Mouse (Mus musculus) hindbrain, embryonic 14.5 days (tissue): ENCODE results near the gene Tcn2. TPM values are rescaled to one million over a fixed set of nuclear protein-coding genes. Genes with fewer than 3 reads are reported as not detected.
"Not testable (repeated sequence)": the region's sequence is repeated elsewhere in the genome, so short reads cannot be mapped to it uniquely, and the experiment has no call there.

ENCODE experiments used
- ATAC-seq: fragments of 200-750 bp; cut with Nextera tagmentation; 2 replicates; pipeline ENCODE4 v1.8.0; 2017; ENCODE audit warnings: moderate number of reproducible peaks, mild to moderate bottlenecking, moderate TSS enrichment, moderate library complexity; ENCODE audit not compliant: low FRiP score
- DNase-seq: peaks from one replicate; pipeline ENCODE4 v3.0.0-alpha.2; 2015; ENCODE audit warnings: low spot score
- H3K27ac ChIP-seq: fragments of 300-500 bp; sonication (generic); 2 replicates; pipeline ENCODE4 v1.5.1; 2014; ENCODE audit warnings: mild to moderate bottlenecking, moderate library complexity
- H3K27me3 ChIP-seq: fragments of 300-500 bp; sonication (generic); 2 replicates; pipeline ENCODE4 v1.6.1; 2014; ENCODE audit warnings: mild to moderate bottlenecking, low read length, mixed read lengths; ENCODE audit not compliant: control insufficient read depth, insufficient read depth
- H3K36me3 ChIP-seq: fragments of 300-500 bp; sonication (generic); replicated peaks from 2 replicates; pipeline ENCODE4 v1.6.1; 2014; ENCODE audit not compliant: control insufficient read depth, insufficient read depth
- H3K4me1 ChIP-seq: fragments of 300-500 bp; sonication (generic); replicated peaks from 2 replicates; pipeline ENCODE4 v1.6.1; 2014; ENCODE audit warnings: antibody characterized with exemption, low read length, mixed read lengths; ENCODE audit not compliant: control insufficient read depth, insufficient read depth
- H3K4me2 ChIP-seq: fragments of 300-500 bp; sonication (generic); replicated peaks from 2 replicates; pipeline ENCODE4 v1.6.1; 2014; ENCODE audit warnings: mild to moderate bottlenecking, moderate library complexity
- H3K4me3 ChIP-seq: fragments of 300-500 bp; sonication (generic); replicated peaks from 2 replicates; pipeline ENCODE4 v1.5.1; 2014; ENCODE audit warnings: mild to moderate bottlenecking, low read length
- H3K9ac ChIP-seq: fragments of 300-500 bp; sonication (generic); 2 replicates; pipeline ENCODE4 v1.6.1; 2014
- H3K9me3 ChIP-seq: fragments of 300-500 bp; sonication (generic); 2 replicates; pipeline ENCODE4 v1.6.1; 2016; ENCODE audit warnings: low read length; ENCODE audit not compliant: control insufficient read depth
- WGBS: fragments of 180-500 bp; shearing (Covaris S2); extraction: QIAGEN DNeasy Blood & Tissue Kit; methylation state at CpG from one replicate; pipeline ENCODE4 v1.1.7; 2014; 5-methylcytosine and 5-hydroxymethylcytosine counted together
- polyA plus RNA-seq: library from polyadenylated mRNA; unstranded; fragments of >200 nt; fragmentation: Nextera tagmentation; extraction: Ambion mirVana; gene quantifications from 2 replicates; pipeline ENCODE4 v1.2.1, GENCODE M21; 2014

The Tcn2 gene
- polyA plus RNA-seq, 1 experiment from 2014 or later = 31.0 TPM

- DNase-seq (no peak), ATAC-seq (no peak)
Measured at GRCm38 (mm10) chr11:3920476-3920875, 11.5 kb downstream of the Tcn2 start.

GRCm38 (mm10) chr11:3918738-3919137 lies 13.2 kb downstream of the Tcn2 start:
- H3K27ac ChIP-seq = no peak overlapping the region
- H3K9ac ChIP-seq = no peak overlapping the region
- H3K36me3 ChIP-seq = peaks cover 11% of the 10 kb centered on the region; the same call in 1 of the 2 replicates
- ATAC-seq (no peak), DNase-seq (no peak)
- 0 out of 2 replicates have a peak, but pooled peaks cover 3% of the 10 kb centered on the region for H3K4me1 ChIP-seq
- H3K4me3 ChIP-seq = no peak overlapping the region
- H3K27me3 ChIP-seq = no peaks in the 10 kb centered on the region
- 50% methylated on average over 1 of the region's 1 CpGs for WGBS
- H3K4me2 ChIP-seq = no peak overlapping the region
- no peaks in the 10 kb centered on the region for H3K9me3 ChIP-seq

More at GRCm38 (mm10) chr11:3920476-3920875, 11.5 kb downstream of the Tcn2 start:
- H3K4me1 ChIP-seq = no peaks in the 10 kb centered on the region
- H3K9ac ChIP-seq = no peak overlapping the region
- H3K27ac ChIP-seq = no peak overlapping the region
- peaks cover 17% of the 10 kb centered on the region for H3K36me3 ChIP-seq
- H3K27me3 ChIP-seq = no peaks in the 10 kb centered on the region
- H3K9me3 ChIP-seq = no peaks in the 10 kb centered on the region
- WGBS = 90% methylated on average over 7 of the region's 7 CpGs
- no peak overlapping the region for H3K4me2 ChIP-seq
- H3K4me3 ChIP-seq = no peak overlapping the region

DNA sequence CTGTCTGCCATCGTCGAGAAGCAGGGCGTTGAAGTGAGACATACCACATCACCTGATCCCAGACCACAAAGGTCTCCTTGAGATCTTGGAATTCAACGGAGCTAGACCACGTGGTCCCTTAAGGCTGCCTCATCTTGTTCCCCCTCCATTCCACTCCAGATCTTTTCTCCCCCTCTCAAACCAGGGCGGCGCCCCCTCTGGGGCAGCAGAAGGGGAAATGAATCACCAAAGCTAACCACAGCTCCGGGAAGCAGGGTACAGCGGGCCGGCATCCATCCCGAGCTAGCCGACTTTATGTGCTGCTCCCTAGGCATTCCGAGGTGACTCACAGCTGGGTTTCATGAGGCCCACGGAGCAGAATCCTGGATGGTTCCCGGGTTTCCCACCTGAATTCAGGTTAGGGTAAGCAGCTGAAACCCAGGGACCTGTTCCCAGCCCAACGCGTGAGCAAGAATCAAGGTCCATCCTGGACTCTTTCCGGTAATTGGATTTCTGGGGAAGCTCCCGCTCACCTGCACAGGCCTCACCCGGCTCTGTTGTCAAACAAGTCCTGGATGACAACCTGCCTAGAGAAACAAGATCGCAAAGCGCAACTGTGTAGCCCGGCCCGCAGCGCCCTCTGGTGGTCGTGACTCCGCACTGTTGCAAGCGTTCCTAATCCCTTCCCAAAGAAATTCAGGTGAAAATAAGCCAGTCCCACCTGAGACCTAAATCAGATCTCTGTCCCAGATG lies 17.7 kb downstream of the Tcn2 start, which contains the start of gene Slc35e4:
TSS of gene Slc35e4 (minus strand) at position 556 of the 732 bp plus-strand sequence.
- ATAC-seq = peak; percentile 64
- Histone ChIP-seq H3K4me2 (peak within 1 kb of the TSS; percentile 85), H3K27ac (peak within 1 kb of the TSS; percentile 43), H3K9ac (peak within 1 kb of the TSS; percentile 77), H3K4me1 (peaks cover 43% of the 10 kb centered on the region), H3K9me3 (no peaks in the 10 kb centered on the region), H3K36me3 (no peaks in the 10 kb centered on the region), H3K4me3 (peak within 1 kb of the TSS; percentile 62), H3K27me3 (no peaks in the 10 kb centered on the region)
- WGBS = 1% methylated on average over 28 of the region's 28 CpGs
- peak; percentile 94 for DNase-seq

DNA sequence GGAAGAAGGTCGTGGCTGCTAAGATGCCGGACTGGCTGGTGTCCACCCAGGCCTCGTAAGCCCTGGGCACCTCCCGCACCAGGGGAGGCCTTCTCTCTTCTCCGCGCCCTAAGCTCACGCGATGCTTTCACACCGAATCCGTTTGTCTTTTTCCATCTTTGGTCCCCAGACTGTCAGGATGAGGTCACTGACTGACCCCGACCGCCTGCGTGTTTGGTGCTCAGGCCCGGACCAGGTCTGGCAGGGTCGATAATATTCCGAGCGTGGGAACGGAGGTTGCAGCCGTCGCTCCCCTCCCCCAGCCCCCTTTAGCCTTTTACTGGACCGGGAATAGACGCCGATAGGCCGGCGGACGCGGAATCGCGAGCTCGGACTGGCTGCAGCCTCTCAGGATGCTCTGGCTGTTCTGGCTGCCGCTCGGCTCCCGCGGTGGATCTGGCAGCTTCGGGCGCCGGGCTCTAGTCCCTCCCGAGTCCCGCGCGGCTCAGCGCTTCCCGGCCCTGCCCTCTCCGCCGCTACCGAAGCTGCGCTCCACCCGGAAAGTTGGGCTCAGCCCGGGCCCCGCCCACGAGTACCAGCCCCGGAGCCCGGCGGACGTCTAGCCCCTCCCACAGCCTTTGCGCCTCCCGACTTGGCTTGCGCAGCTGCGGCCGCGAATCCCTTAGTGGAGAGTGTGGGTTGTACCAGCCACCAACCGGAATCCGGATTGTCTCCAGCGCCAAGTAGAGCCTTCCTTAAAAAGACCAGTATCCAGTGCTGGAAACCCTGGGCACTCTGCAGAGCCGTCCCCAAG lies 18.4 kb downstream of the Tcn2 start:
- H3K4me2 ChIP-seq = peak overlapping the region; percentile 85
- H3K4me1 ChIP-seq = peaks cover 43% of the 10 kb centered on the region
- peak overlapping the region; percentile 62 for H3K4me3 ChIP-seq
- H3K27ac ChIP-seq = peak overlapping the region; percentile 43
- H3K36me3 ChIP-seq = no peaks in the 10 kb centered on the region
- H3K27me3 ChIP-seq = no peaks in the 10 kb centered on the region
- ATAC-seq (peak; percentile 88), DNase-seq (peak; percentile 85)
- H3K9ac ChIP-seq = peak overlapping the region; percentile 77
- under 1% methylated on average over 65 of the region's 65 CpGs for WGBS
- H3K9me3 ChIP-seq = no peaks in the 10 kb centered on the region

DNA sequence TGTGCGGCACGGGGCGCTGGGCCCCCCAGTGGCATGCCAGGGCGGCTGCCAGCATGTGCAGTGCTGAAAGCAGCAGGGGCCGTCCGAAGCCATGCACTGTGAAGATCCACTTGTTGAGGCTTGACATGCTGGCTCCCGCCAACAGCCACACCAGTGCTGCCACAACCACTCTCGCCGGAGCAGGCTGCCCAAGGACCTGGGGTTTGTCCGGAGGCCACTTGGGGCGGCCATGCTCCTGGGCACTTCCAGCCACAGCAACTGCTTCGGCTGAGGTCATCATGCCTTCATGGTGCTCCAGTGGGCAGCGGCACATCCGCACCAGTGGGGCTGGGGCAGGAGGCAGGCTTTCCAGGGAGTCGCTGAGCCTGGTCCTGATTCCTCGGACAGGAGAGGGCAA lies 19.1 kb downstream of the Tcn2 start:
- ATAC-seq (peak; percentile 2; the same call in 1 of the 2 replicates), DNase-seq (no peak)
- under 1% methylated on average over 16 of the region's 16 CpGs for WGBS
- Histone ChIP-seq H3K9ac (peak overlapping the region; percentile 77), H3K27me3 (no peaks in the 10 kb centered on the region), H3K4me1 (peaks cover 43% of the 10 kb centered on the region), H3K9me3 (no peaks in the 10 kb centered on the region), H3K27ac (peak overlapping the region; percentile 43), H3K36me3 (no peaks in the 10 kb centered on the region), H3K4me3 (peak overlapping the region; percentile 62), H3K4me2 (peak overlapping the region; percentile 85)

DNA sequence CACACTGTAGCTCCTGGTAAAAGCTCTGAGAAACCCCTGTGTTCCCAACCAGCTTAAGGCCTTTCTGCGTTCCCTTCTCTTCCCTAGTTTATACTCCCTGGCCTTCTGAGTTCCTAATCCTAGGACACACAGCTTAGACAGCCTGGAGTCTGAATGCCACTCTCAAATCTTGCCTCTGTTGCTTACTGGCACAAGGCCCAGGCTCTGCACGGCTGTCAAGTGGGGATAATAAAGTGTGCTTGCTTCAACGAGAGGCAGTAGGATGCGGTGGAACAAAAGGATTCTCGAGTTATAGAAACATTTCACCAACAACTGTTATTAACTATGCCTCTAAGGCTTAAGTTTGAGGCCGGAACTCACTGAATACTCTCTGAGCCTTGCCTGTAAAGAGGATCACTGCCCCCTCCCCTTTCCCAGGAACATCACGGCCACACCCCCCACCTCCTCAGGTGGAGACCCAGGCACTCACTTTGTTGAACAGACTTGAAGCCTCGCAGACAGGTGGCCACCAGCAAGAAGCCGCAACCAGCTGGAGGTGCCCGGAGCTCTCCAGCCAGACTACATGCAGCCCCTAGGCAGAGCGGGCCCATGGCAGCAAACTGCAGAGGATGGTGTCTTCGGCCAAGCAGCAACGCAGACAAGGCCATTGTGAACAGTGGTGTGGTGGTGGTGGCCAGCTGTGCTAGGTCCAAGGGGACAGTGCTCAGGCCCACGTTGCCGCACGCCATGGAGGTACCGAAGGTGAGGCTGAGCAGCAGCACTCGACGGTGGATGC lies 19.7 kb downstream of the Tcn2 start:
- peak overlapping the region; percentile 27; the same call in 1 of the 2 replicates for H3K27ac ChIP-seq
- H3K4me2 ChIP-seq = peak overlapping the region; percentile 85
- DNase-seq = peak; percentile 58
- ATAC-seq = peak; percentile 9
- H3K27me3 ChIP-seq = no peaks in the 10 kb centered on the region
- H3K4me1 ChIP-seq = peaks cover 43% of the 10 kb centered on the region
- H3K36me3 ChIP-seq = 0 out of 2 replicates have a peak, but pooled peaks cover 4% of the 10 kb centered on the region
- no peaks in the 10 kb centered on the region for H3K9me3 ChIP-seq
- WGBS = 13% methylated on average over 19 of the region's 19 CpGs
- H3K9ac ChIP-seq = peak overlapping the region; percentile 77
- peak overlapping the region; percentile 62 for H3K4me3 ChIP-seq

DNA sequence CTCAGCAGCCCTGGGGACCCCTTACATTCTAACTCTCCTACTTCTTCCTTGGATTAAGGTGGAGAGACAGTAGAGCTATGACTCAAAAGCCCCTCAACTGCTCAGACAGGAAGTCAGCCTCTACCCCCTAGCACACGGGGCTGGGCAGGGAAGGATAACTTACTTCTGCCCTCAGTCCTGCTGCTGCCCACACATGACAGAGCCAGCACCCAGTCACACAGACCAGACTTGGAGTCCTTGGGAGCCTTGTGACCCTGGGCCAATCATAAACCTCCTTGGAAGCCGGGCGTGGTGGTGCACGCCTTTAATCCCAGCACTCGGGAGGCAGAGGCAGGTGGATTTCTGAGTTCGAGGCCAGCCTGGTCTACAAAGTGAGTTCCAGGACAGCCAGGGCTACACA lies 20.5 kb downstream of the Tcn2 start:
- not testable (repeated sequence) for ATAC-seq, H3K27ac ChIP-seq, DNase-seq, H3K27me3 ChIP-seq, H3K9me3 ChIP-seq
- Histone ChIP-seq H3K9ac (0 out of 2 replicates have a peak overlapping the region, but pooled peaks have one; percentile 26), H3K4me3 (peak overlapping the region; percentile 62), H3K4me2 (peak overlapping the region; percentile 85), H3K36me3 (peaks cover 13% of the 10 kb centered on the region; the same call in 1 of the 2 replicates), H3K4me1 (peaks cover 43% of the 10 kb centered on the region)
- WGBS = 90% methylated on average over 5 of the region's 6 CpGs

- Histone ChIP-seq H3K4me2 (peak overlapping the region; percentile 85), H3K9me3 (no peaks in the 10 kb centered on the region), H3K9ac (peak overlapping the region; percentile 26; the same call in 1 of the 2 replicates), H3K4me3 (peak overlapping the region; percentile 62), H3K36me3 (peaks cover 16% of the 10 kb centered on the region; the same call in 1 of the 2 replicates), H3K27me3 (no peaks in the 10 kb centered on the region), H3K4me1 (peaks cover 43% of the 10 kb centered on the region), H3K27ac (no peak overlapping the region)
- 53% methylated on average over 5 of the region's 5 CpGs for WGBS
- DNase-seq (no peak), ATAC-seq (no peak)
Measured at GRCm38 (mm10) chr11:3910513-3911310, 21.2 kb downstream of the Tcn2 start.
